Mouse (Mus musculus): ENCODE results near the gene Lrig1.

The Lrig1 gene

DNA sequence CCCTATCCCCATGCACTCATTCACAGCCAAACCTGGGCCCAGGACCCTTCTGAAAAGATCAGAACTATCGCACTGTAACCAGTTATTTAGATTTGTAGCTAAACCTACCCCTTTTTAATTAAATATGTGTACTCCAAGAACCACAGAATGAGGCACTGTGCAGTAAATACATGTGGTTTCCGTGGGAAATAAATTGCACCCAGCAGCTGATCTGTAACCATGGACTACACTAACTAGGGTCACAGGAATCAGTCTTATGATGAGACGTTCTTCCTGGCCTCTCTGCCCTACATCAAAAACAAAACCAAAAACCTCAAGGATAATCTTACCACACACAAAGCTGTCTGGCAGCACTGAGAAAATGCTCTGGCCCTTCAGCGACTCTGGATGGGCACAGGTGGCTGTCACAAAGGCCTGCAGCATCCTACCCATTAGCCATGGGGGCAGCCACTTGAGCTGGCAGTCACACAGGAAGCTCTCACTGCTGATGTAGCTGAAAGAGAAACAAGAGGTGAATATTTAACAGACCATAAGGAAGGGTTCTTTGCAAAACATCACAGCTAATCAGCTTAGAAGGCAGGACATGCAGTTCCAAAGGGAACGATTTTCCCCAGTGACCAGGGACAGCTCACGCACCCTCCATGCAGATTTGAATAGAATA, 86.6 kb downstream of the Lrig1 start:
- DNase-seq = no peak

DNA sequence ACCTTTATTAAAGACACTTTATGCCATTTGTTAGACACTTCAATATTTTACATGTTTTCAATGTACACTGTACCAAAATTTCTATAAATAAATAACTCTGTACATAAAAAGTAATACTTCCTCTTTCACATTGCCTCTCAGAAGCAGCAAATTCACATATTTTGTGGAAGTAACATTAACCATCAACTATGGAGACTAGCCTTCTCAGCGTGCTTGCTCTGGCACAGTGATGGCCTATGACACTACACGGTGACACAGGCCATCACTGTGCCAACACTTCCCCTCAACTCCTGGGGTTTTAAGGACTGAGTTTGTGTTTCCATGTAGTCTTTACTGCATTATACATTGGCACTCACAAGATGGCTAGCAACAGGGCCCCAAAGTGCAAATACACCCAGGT, 95.4 kb downstream of the Lrig1 start:
- no peak for DNase-seq

DNA sequence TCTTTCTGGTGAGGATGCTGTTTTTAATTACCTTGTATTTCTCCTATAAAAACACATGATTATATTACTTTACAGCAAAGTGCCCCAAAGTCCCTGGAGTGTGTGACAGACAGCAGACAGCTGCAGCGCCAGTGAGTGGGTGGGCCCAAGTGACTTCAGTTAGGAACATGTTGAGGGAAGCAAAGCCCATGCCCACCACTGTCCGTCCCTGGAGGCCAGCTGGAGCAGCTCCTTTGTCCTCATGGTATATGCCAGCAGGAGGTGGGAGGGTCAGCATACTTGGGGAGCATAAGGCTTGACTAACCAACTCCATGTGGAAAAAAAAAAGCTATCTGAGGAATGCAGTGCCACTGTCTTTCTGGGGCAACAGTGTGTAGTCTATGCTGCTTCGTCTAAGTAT, 95.9 kb downstream of the Lrig1 start:
- DNase-seq = no peak

DNA sequence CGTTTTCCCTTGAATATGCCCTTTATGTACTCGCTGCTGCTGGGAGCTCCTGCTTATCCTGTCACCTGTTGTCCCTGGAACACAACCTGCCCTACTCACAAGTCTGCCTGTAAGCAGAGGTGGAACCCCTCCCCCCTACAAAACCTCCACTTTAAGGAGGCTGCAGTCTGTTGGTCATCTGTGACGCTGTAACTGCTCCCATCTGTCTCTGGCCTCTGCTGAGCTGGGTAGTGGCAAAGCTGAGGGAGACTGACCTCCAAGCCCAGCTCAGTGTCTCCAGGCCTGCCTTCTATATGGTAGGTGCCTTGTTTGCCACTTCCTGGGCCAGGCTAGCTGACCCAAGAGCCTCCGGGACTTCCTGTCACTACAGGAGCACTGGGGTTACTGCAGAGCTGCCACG, 98.1 kb downstream of the Lrig1 start:
- no peak for DNase-seq

DNA sequence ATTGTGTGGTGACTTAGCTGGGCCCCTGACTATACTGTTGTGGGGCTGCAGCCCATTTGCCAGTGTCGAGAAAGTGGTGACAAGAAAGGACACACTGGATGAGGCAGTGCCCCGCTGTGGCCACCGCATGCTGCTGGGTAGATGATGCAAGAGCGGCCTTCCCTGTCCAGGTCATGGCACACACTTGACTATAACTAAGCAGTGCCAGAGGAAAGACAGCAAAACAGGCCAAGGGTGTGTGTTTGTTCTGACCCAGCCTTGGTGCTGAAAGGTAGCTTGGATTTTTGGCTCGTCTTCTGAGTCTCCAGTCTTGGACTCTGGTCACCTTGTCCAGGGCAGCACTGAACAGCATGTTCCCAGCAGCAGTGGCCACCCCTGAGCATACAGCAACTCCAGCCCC, 98.9 kb downstream of the Lrig1 start:
- no peak for DNase-seq

DNA sequence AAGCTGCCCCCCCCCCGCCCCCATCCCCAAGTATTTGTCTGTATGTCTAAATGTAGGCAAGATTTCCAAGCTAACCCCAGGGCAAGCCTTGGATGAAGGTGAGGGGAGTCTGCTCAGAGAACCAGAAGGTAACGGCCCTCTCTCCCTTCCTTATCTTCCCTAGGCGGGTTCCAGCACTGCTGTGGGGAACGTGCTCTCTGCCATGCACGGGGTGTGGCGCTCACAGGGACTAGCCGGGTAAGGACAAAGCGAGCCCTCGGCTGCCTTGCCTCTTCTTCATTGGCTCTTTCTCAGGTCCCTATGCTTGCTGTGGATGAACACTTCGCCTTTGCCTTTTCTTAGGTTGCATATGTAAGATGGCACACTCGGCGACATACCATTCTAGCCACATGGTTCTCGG, 100.9 kb downstream of the Lrig1 start:
- no peak for DNase-seq

DNA sequence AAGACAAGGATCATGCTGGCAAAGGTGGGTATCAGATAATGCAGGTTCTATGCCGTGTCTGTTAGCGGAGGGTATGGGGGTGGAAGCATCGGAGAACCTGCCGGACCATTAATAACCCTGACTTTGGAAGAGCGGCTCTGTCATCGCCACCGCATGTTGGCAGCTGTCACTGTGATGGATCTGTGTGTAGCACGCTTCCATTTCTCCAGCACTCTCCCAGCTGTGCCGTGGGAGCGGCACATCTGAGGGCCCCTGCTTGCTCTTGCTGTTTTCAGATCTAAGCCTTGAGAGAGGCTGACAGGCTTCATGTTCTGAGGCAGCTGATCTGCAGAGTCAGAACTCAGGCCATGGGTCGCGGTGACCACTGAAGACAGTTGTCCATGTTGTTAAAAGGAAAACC, 101.5 kb downstream of the Lrig1 start:
- no peak for DNase-seq

DNA sequence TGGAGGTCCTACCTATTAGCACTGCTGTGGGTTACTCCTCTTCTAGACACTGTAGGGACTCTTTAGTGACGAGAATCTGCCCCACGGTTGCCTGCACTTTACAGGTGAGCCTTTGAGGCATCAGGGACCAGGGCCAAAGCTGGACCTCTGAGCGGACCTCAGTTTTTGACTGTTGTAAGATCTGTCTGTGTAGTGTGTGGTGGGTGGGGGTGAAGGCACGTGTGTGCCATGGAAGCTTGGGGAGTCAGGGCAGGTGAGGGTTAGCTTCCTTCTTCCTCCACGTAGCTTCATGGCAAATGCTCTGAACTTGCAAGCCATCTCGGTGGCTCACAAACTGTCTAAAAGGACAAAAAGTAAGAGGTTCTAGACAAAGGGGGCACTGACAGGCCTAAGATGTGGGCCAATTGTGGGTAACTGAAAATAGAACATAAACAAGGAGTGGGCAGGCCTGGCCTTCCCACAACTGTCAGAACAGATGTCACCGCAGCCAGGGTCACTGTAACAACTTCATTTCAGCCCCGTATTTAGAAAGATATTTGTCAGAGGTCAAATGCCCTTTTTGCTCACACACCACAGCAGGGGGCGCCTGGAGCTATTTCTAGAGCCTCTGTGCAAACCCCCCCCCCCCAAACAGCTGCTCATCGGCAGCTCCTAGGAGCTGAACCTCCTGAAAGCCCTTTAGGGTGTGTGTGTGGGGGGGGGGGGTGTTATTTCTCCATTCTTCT, 103.0 kb downstream of the Lrig1 start:
- DNase-seq = no peak

DNA sequence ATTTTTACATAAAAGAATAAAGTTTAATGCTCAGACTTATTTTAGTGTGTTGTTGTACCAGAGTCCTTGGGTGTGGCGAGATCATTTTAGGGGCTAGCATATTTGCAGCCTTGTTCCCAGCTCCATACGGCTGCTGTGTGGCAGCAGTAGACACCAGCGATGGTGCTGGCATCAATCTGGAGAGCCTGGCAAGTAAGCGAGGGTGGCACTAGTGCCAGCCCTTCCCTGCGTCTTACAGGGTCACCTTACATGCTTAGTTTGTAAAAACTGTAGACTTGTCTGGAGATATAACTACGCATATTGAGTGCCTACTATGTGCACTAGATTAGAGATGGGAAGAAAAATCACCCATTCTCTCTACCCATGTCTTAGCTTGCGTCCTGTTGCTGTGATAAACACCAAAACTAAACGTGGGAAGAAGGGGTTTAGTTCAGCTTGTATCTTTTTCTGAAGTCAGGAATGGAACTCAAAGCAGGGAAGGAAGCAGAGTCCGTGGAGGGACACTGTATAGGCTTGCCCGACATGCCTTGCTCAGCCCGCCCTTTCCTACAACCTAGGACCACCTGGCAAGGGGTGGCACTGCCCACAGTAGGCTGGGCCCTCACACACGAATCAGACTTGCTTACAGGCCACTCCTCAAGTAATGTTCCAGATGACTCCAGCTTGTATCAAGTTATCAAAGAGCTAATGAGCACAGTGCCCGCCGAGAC, 103.8 kb downstream of the Lrig1 start:
- no peak for DNase-seq

DNA sequence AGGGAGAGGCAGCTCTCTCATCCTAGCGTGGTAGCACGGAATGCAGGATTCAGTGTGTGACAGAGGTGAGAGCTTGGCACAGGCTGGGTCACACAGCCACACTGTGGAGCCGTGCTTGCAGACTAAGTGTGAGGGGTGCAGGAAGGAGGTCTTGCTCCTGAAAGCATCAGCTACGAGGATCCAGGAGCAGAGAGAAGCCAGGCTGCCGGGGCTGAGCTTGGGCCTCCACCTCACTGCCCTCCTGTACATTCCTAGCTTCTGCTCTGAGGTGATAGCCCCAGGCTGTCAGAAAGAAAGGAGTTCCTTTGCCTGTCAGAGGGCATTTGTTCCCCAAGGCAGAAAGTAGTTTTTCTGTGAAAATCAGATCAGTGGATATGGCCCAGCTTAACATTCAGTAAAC, 104.8 kb downstream of the Lrig1 start:
- DNase-seq = no peak

DNA sequence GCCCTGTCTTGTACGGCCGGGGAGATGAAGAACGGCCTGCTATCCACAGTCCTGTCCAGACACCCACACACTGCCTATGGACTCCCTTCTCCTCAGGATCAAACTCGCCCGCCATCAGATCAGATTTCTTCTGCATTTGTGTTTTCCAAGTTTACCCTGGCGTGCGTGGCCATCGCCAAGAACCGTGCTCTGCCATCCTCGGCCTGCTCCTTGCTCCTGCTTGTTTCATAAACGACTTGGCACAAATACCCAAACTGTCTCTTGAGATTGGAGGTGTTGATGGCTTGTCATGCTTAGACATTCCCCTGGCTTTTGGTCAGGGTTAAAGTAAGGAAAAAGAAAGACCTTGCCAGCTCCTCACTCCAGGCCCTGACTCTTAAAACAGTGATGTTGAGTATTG, 105.2 kb downstream of the Lrig1 start:
- DNase-seq = no peak

DNA sequence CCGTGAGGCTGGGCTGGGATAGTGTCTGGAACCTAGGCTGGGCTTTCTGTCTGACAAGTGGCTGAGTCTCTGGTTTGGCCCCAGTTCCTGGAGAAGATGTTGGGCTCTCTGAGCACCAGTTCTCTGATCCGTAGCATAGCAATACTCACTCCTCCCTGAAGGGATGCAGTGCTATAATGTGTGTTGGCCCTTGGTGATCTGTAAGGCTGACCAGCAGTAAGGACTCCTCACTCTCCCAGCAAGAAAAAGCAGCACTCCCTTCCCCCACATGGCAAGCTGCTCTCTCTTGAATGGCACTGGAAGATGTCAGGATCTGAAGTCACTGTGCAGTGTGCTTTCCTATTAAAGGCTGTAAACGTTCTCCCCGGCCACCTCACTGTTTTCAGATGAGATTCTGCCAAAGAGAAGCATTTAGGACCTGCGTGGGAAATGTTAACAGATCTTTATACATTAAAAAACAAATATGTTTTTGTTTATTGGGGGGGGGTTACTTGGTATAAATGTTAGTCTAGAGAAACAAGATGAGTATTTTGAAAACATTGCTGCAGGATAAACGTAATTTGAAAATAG, 105.8 kb downstream of the Lrig1 start:
- no peak for DNase-seq

DNA sequence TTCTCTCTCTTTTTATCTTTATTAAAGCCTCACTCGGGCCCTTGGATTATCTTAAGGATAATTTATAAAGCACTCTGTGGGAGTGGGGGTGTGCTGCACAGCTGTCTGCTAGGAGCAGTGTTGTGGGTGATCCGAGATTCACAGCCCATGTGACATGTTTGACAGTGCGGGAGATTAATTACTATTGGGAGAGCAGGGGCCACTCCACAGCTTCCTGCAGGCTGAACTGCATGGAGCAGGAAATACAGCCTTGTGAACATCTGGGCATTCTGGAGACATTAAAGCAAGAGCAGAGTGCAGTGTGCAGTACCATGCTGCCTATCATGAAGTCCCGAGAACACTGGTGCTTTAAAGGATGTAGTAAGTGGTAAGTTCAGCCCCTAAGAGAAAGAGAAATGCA, 107.2 kb downstream of the Lrig1 start:
- no peak for DNase-seq

DNA sequence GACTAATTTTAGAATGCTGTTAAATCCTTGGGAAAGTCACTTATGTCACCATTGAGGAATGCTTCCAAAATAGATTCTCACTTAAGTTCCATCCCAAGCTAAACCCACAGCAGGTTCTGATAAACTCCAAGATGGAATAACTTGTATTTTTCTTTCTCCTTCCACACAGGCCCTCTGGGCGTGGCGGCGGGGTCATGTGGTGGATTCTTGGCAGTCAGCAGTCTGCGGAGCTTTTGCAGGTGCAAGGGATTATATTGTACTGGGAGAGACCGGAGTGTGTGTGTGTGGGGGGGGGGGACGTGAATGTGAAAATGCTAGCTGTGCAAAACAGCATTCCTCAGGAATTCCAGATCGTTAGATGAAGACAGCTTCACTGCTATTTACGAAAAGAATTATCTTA, 107.7 kb downstream of the Lrig1 start:
- DNase-seq = no peak

DNA sequence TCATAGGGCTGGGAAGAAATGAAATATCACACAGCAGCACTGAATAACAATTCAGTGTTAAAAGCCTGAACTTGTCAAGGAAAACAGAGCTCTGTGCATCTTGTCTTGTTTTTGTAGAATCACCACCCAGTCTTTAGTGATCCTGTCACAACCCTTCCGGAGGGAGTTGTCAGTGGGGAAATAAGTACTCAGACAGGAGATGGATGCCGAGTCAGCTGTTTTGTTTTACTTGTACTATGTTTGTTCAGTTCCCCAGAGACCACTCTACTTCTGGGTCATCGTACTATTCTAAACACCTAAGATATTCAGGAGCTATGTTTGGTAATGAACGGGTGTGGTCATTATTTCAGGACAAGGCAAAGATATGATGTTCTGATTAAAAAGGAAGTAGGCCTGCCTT, 111.6 kb downstream of the Lrig1 start:
- DNase-seq = no peak

DNA sequence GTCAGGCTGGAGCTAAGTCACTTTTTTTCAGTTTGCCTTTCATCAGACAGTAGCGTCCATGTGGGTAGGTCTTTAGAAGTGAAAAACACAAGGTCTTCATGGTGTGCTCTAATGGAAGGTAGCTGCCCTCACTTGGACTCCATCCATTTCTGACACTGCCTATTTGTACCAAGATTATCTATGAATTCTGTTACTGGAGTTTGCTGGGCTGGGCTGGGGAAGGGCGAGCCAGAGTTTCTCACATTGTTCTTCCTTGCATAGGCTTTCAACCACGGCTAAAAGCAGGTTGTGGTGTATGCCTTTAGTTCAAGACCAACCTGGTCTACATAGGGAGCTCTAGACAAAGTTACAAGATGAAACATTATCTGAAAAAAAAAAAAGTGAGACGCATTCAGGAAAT, 115.0 kb downstream of the Lrig1 start:
- DNase-seq = no peak

DNA sequence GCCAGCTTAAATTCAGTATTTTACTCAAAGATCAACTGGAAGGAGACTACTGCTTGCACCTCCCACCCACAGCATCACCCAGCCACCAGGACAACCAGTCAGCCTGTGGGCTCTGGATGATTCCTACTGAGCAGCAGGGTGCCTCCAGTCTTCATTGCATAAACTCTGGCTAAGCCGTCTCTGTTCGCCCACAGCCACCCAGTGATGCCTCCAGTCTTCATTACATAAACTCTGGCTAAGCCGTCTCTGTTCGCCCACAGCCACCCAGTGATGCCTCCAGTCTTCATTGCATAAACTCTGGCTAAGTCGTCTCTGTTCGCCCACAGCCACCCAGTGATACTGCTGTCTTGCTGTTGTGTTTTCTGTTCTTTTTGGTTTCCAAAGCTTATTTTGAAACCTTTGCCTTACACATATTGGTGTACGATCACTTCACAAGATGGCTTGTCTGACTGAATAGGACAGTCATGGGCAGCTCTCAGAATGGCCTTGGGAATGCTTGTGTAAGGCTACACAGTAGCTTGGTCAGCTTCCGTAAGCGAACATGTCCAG, 115.7 kb downstream of the Lrig1 start:
- no peak for DNase-seq

DNA sequence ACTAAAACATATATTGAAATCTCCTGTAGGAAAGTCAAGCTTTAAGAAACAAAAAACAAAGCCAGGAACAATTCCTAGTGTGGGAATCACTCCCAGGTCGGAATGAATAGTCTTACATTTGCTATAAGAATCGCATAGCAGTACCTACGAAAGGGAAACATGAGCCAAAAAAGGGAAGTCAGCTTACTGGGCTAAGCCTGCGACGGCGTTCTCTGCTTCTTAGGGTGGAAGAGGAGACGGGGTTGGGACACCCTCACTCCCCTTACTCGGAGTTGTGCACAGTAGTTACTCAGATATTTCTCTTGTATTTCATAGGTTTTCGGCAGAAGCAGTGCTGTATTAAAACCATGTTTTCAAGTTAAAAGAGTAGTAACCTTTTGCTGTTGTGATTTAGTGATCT, 117.9 kb downstream of the Lrig1 start:
- DNase-seq = no peak

DNA sequence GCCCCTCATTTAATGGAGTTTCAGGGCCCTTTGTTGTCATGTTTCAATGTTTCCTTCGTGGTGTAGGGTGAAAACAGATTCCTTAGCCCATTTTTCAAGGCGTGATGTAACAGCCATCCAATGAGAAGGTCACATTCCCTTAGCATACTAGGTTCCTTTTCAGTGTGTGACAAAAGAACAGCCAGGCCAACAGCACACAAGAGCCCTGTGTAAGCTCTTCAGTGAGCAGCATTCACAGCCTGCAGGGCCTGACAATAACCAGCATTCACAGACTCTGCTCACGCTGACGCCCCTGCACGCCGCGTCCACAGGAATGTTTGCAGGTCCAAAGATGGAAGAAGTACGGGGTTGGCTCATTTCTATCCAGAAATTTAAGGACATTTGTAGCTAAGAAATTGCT, 122.0 kb downstream of the Lrig1 start:
- DNase-seq = no peak

DNA sequence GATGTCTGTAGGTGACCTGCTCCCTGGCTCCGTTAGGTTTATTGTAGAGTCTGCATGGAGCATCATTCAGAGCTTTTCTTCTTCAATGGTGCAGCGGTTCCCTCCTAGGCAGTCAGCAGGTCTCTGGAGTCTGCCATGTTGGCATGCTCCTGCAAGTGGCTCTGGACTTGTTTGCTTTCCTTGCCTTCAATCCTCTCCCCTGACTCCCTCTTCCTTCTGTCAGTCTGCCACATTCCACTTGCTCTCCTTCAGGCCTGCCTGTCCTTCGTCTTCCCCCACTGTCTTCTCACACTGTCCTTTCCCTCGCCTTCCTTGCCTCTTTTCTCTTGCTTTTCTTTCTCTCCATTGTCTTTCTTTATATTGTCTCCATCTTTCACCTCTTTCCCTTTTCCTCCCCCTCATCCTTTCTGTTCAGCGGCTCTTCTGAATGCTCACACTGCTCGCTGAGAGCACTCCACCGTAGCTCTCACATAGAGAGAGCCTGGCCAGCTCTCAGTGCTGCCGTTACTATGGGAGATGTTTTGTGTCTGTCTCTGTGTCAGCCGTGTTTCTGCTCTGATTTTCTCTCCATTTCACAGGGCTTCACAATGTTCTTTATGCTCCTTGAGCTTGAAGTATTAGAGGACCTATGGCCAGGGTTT, 124.3 kb downstream of the Lrig1 start:
- DNase-seq = no peak

DNA sequence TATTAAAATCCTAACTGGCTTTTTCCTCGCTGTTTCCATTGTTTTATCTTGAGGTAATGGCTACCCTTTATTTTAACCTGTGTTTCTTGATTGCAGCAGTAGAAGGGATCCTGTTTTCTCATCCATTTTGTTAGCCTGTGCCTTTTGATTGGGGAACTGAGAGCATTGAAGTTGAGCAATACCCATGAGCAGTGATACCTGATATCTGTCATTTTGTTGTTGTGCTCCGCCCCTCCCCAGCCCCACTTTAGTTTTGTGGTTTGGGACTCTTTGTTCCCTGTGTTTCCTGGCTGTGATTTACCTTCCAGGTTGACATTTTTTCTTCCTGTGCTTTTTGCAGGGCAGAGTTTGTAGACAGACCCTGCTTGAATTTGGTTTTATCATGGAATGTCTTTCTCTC, 131.9 kb downstream of the Lrig1 start:
- no peak for DNase-seq

DNA sequence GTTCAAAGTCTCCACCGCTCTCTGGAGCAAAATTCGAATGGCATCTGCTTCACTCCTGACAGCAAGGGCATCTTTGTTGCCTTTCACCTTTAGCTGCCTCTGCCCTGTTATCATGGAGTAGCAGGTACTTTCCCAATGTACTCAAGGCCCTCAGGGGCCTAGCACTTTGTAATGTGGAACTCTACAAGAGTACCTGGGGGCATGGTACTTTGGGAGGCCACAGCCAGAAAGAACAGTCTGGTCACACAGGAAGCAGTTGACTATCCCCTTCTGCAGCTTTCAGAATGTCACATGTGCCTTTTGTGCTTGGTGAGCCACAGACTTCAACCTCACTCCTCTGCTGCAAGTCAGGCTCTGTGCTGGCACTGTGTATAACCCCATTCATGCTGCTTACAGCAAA, 134.2 kb downstream of the Lrig1 start:
- DNase-seq = no peak

Measured in cerebellum, adult 9-11 months (tissue).